Mouse (Mus musculus) embryonic facial prominence, embryonic 10.5 days (tissue): Measurements from ENCODE around the gene Kif1c. TPM values are rescaled to one million over a fixed set of nuclear protein-coding genes. Genes with fewer than 3 reads are reported as not detected.
A peak's percentile ranks its signal among the peaks of the same experiment; 100 is the strongest.
"Not testable (repeated sequence)": the region's sequence is repeated elsewhere in the genome, so short reads cannot be mapped to it uniquely, and the experiment has no call there.

Experiments used
- DNase-seq: peaks from one replicate; pipeline ENCODE4 v3.0.0-alpha.2; 2017; ENCODE audit warnings: low spot score
- H3K27ac ChIP-seq: fragments of 300-500 bp; sonication (generic); replicated peaks from 2 replicates; pipeline ENCODE4 v1.5.1; 2016; ENCODE audit warnings: mild to moderate bottlenecking
- H3K27me3 ChIP-seq: fragments of 300-500 bp; sonication (generic); replicated peaks from 2 replicates; pipeline ENCODE4 v1.6.1; 2016; ENCODE audit warnings: low read depth, mild to moderate bottlenecking; ENCODE audit not compliant: poor library complexity, severe bottlenecking
- H3K36me3 ChIP-seq: fragments of 300-500 bp; sonication (generic); replicated peaks from 2 replicates; pipeline ENCODE4 v1.6.1; 2016; ENCODE audit warnings: mild to moderate bottlenecking, moderate library complexity
- H3K4me1 ChIP-seq: fragments of 300-500 bp; sonication (generic); 2 replicates; pipeline ENCODE4 v1.6.1; 2016
- H3K4me3 ChIP-seq: fragments of 300-500 bp; sonication (generic); 2 replicates; pipeline ENCODE4 v1.5.1; 2016; ENCODE audit warnings: mild to moderate bottlenecking, moderate library complexity
- H3K9me3 ChIP-seq: fragments of 300-500 bp; sonication (generic); 2 replicates; pipeline ENCODE4 v1.6.1; 2016; ENCODE audit warnings: mild to moderate bottlenecking
- WGBS: fragments of 180-500 bp; shearing (Covaris S2); methylation state at CpG from one replicate; pipeline ENCODE4 v1.1.7; 2016; 5-methylcytosine and 5-hydroxymethylcytosine counted together
- microRNA-seq: library from miRNA; unstranded; fragments of <30 nt; microRNA quantifications from one replicate; pipeline ENCODE4, GENCODE M21; 2017
- polyA plus RNA-seq: library from polyadenylated mRNA; unstranded; fragments of >200 nt; fragmentation: Nextera tagmentation; extraction: Ambion mirVana; gene quantifications from 2 replicates; pipeline ENCODE4 v1.2.1, GENCODE M21; 2016

Kif1c gene
- polyA plus RNA-seq, 1 experiment from 2014 or later, result 1.6 TPM

- Histone ChIP-seq H3K4me1 (peaks cover 21% of the 10 kb centered on the region), H3K36me3 (peaks cover 9% of the 10 kb centered on the region; the same call in 1 of the 2 replicates), H3K9me3 (no peaks in the 10 kb centered on the region), H3K27me3 (no peaks in the 10 kb centered on the region), H3K27ac (peak overlapping the region; percentile 90), H3K4me3 (peak overlapping the region; percentile 90)
- DNase-seq, result peak; percentile 13
- 30% methylated on average over 3 of the region's 3 CpGs for WGBS
Observed at GRCm38 (mm10) chr11:70763582-70763935, 63.2 kb downstream of the Kif1c start.

GRCm38 (mm10) chr11:70763936-70764808 lies 63.8 kb downstream of the Kif1c start, which contains the start of gene Zfp3:
Zfp3 (plus strand) TSS chr11:70764209.
- H3K4me1 ChIP-seq, result peaks cover 21% of the 10 kb centered on the region
- H3K27me3 ChIP-seq, result no peaks in the 10 kb centered on the region
- peak; percentile 81 for DNase-seq
- H3K27ac ChIP-seq, result peak within 1 kb of the TSS; percentile 90
- no peaks in the 10 kb centered on the region for H3K9me3 ChIP-seq
- H3K36me3 ChIP-seq, result peaks cover 9% of the 10 kb centered on the region; the same call in 1 of the 2 replicates
- WGBS, result 1% methylated on average over 78 of the region's 78 CpGs
- peak within 1 kb of the TSS; percentile 90 for H3K4me3 ChIP-seq

GRCm38 (mm10) chr11:70765776-70766445 lies 65.6 kb downstream of the Kif1c start:
- no peaks in the 10 kb centered on the region for H3K9me3 ChIP-seq
- DNase-seq, result no peak
- WGBS, result 84% methylated on average over 16 of the region's 16 CpGs
- no peak overlapping the region for H3K27ac ChIP-seq
- H3K36me3 ChIP-seq, result peaks cover 10% of the 10 kb centered on the region
- no peaks in the 10 kb centered on the region for H3K27me3 ChIP-seq
- H3K4me3 ChIP-seq, result no peak overlapping the region
- H3K4me1 ChIP-seq, result peaks cover 21% of the 10 kb centered on the region

GRCm38 (mm10) chr11:70770804-70771203 lies 70.5 kb downstream of the Kif1c start:
- Histone ChIP-seq H3K36me3 (peaks cover 35% of the 10 kb centered on the region), H3K4me1 (peaks cover 1% of the 10 kb centered on the region; the same call in 1 of the 2 replicates), H3K4me3 (no peak overlapping the region), H3K27ac (no peak overlapping the region), H3K9me3 (no peaks in the 10 kb centered on the region), H3K27me3 (no peaks in the 10 kb centered on the region)
- DNase-seq, result no peak
- 94% methylated on average over 3 of the region's 3 CpGs for WGBS

GRCm38 (mm10) chr11:70776830-70777571 lies 76.7 kb downstream of the Kif1c start:
- Histone ChIP-seq H3K27me3 (no peaks in the 10 kb centered on the region; the same call in 1 of the 2 replicates), H3K27ac (no peak overlapping the region), H3K36me3 (peaks cover 13% of the 10 kb centered on the region), H3K9me3 (no peaks in the 10 kb centered on the region), H3K4me3 (0 out of 2 replicates have a peak overlapping the region, but pooled peaks have one; percentile 8), H3K4me1 (peaks cover 5% of the 10 kb centered on the region)
- WGBS, result 29% methylated on average over 17 of the region's 17 CpGs
- DNase-seq, result peak; percentile 80

- H3K9me3 ChIP-seq, result no peaks in the 10 kb centered on the region
- DNase-seq, result no peak
- no peak overlapping the region for H3K27ac ChIP-seq
- H3K4me3 ChIP-seq, result no peak overlapping the region
- peaks cover 5% of the 10 kb centered on the region for H3K4me1 ChIP-seq
- H3K36me3 ChIP-seq, result peaks cover 7% of the 10 kb centered on the region
- WGBS, result 70% methylated on average over 6 of the region's 6 CpGs
- H3K27me3 ChIP-seq, result no peaks in the 10 kb centered on the region; the same call in 1 of the 2 replicates
Observed at GRCm38 (mm10) chr11:70777634-70778033, 77.3 kb downstream of the Kif1c start.

- not testable (repeated sequence) for DNase-seq, H3K4me3 ChIP-seq, H3K4me1 ChIP-seq, H3K27ac ChIP-seq, H3K27me3 ChIP-seq, H3K36me3 ChIP-seq, H3K9me3 ChIP-seq
- WGBS, result 30% methylated on average over 6 of the region's 6 CpGs
Observed at GRCm38 (mm10) chr11:70778058-70778457, 77.7 kb downstream of the Kif1c start.

Small RNA genes within 50 kb of the gene (microRNA-seq; reads per million reads assigned to microRNA genes)
- not detected for gene Gm22760
- not detected for gene Mir6925

Other genes with a start within 250 kb of the Kif1c start
- gene Med11, start 248.6 kb upstream of the Kif1c start, polyA plus RNA-seq, result 44.1 TPM in 2 replicates
- gene Zmynd15, start 241.1 kb upstream of the Kif1c start, polyA plus RNA-seq, result 0.16 and 0.45 TPM in 2 replicates
- 0.39 and 0.65 TPM in 2 replicates for gene Cxcl16, start 240.6 kb upstream of the Kif1c start, polyA plus RNA-seq
- gene Tm4sf5, start 195.3 kb upstream of the Kif1c start, polyA plus RNA-seq, result 0.35 and 0.77 TPM in 2 replicates
- gene Vmo1, start 185.9 kb upstream of the Kif1c start, polyA plus RNA-seq, result not detected in 2 replicates
- gene Gltpd2, start 181.4 kb upstream of the Kif1c start, polyA plus RNA-seq, result 0.43 and 0.44 TPM in 2 replicates
- gene Psmb6, start 175.2 kb upstream of the Kif1c start, polyA plus RNA-seq, result 1,123 and 1,132 TPM in 2 replicates
- not detected in 2 replicates for gene Gm40193, start 167.6 kb upstream of the Kif1c start, polyA plus RNA-seq
- gene Pld2, start 160.5 kb upstream of the Kif1c start, polyA plus RNA-seq, result 3.2 and 3.7 TPM in 2 replicates
- 14.6 and 15.2 TPM in 2 replicates for gene Mink1, start 137.7 kb upstream of the Kif1c start, polyA plus RNA-seq
- gene 4930544D05Rik, start 84.7 kb upstream of the Kif1c start, polyA plus RNA-seq, result not detected in 2 replicates
- gene Chrne, start 81.3 kb upstream of the Kif1c start, polyA plus RNA-seq, result not detected in 2 replicates
- gene Gp1ba, start 61.4 kb upstream of the Kif1c start, polyA plus RNA-seq, result 0.26 and 0.76 TPM in 2 replicates
- 89.7 and 91.9 TPM in 2 replicates for gene Rnf167, start 53.3 kb upstream of the Kif1c start, polyA plus RNA-seq
- gene Slc25a11, start 53.1 kb upstream of the Kif1c start, polyA plus RNA-seq, result 135 and 137 TPM in 2 replicates
- gene Pfn1, start 45.9 kb upstream of the Kif1c start, polyA plus RNA-seq, result 2,153 and 2,165 TPM in 2 replicates
- gene Eno3, start 43.3 kb upstream of the Kif1c start, polyA plus RNA-seq, result 72.9 and 88.4 TPM in 2 replicates
- 181 and 185 TPM in 2 replicates for gene Spag7, start 31.1 kb upstream of the Kif1c start, polyA plus RNA-seq
- gene Camta2, start 12.4 kb upstream of the Kif1c start, polyA plus RNA-seq, result 10.5 and 10.9 TPM in 2 replicates
- gene Inca1, start 393 bp upstream of the Kif1c start, polyA plus RNA-seq, result 0.69 and 0.99 TPM in 2 replicates
- gene Zfp3, start 63.7 kb downstream of the Kif1c start, polyA plus RNA-seq, result 4.7 and 5.7 TPM in 2 replicates
- not detected in 2 replicates for gene Scimp, start 112.0 kb downstream of the Kif1c start, polyA plus RNA-seq
- gene Rabep1, start 144.2 kb downstream of the Kif1c start, polyA plus RNA-seq, result 36.5 and 39.6 TPM in 2 replicates